Mouse (Mus musculus) mature B cell (primary cell): ENCODE results near the gene Gfap.

ENCODE experiments used
- in situ Hi-C: fragments of 300-500 bp; cut with MboI; formaldehyde crosslinking; loops from 2 replicates; pipeline ENCODE4 v1.14.3; 2019

Gfap gene

DNA sequence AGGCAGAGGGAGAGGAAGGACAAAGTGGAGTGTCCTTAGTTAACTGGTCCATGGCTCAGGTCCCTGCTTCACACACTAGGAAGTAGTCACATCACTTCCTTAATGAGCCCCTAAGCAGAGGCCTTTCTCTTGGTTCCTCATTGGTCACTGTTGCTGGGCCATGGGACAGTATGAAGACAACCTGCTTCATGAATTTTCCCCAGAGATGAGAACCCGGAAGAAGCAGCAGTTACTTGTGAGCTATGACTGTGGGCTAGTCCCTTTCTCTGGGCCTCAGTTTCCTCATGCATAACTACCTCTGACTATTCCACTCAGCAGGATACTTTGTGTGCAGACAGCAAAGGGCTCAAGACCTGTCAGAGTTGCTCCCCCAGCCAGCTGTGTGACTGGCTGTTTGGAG lies 63.3 kb downstream of the Gfap start:
- in situ Hi-C loops: no loop called here
